Mouse (Mus musculus) MEL (cell line): ENCODE data around the gene Cpm. TPM values are rescaled to one million over a fixed set of nuclear protein-coding genes. Genes with fewer than 3 reads are reported as not detected.

Source experiments
- DNase-seq: peaks from one replicate; pipeline ENCODE4 v3.0.0; 2011; ENCODE audit warnings: low read depth, low spot score
- H3K27ac ChIP-seq: 2 replicates; pipeline ENCODE4 v1.5.1; 2012; ENCODE audit warnings: low read depth, mild to moderate bottlenecking, control low read depth, low read length, moderate library complexity; ENCODE audit not compliant: control insufficient read depth
- H3K27me3 ChIP-seq, 2 experiments: fragments of 150-350 bp in 1 of 2; sonication (generic) in 1 of 2; 2 replicates each; pipeline ENCODE4 v1.6.1; 2012; ENCODE audit warnings: low read length in 2 of 2, mild to moderate bottlenecking in 2 of 2, improper control_type of control experiment in 1 of 2, moderate library complexity in 1 of 2; ENCODE audit not compliant: insufficient read depth in 2 of 2, control insufficient read depth in 1 of 2
- H3K36me3 ChIP-seq, 2 experiments: 2 replicates each; pipeline ENCODE4 v1.6.1; 2012 to 2014; ENCODE audit warnings: low read length in 2 of 2, improper control_type of control experiment in 1 of 2, inconsistent platforms in 1 of 2, mild to moderate bottlenecking in 1 of 2; ENCODE audit not compliant: insufficient read depth in 2 of 2, control insufficient read depth in 1 of 2
- H3K4me1 ChIP-seq, 2 experiments: fragments of 150-350 bp in 1 of 2; sonication (generic) in 1 of 2; 2 replicates each; pipeline ENCODE4 v1.6.1; 2012; ENCODE audit warnings: low read length in 2 of 2, improper control_type of control experiment in 1 of 2, mild to moderate bottlenecking in 1 of 2; ENCODE audit not compliant: insufficient read depth in 2 of 2, control insufficient read depth in 1 of 2
- H3K4me3 ChIP-seq, 2 experiments: fragments of 150-350 bp in 1 of 2; sonication (generic) in 1 of 2; 2 replicates each; pipeline ENCODE4 v1.5.1; 2012; ENCODE audit warnings: low read depth in 2 of 2, low read length in 2 of 2, mild to moderate bottlenecking in 2 of 2, moderate library complexity in 2 of 2, control low read depth in 1 of 2, improper control_type of control experiment in 1 of 2; ENCODE audit not compliant: control insufficient read depth in 1 of 2, insufficient read depth in 1 of 2
- H3K79me2 ChIP-seq: 2 replicates; pipeline ENCODE4 v1.6.1; 2012; ENCODE audit warnings: mild to moderate bottlenecking, low read length, moderate library complexity; ENCODE audit not compliant: control insufficient read depth, poor library complexity, insufficient read depth
- H3K9ac ChIP-seq: 2 replicates; pipeline ENCODE4 v1.6.1; 2012; ENCODE audit warnings: low read depth, mild to moderate bottlenecking, control low read depth, low read length, moderate library complexity; ENCODE audit not compliant: control insufficient read depth, poor library complexity, severe bottlenecking
- H3K9me3 ChIP-seq: fragments of 150-350 bp; sonication (generic); replicated peaks from 2 replicates; pipeline ENCODE4 v1.6.1; 2012; ENCODE audit warnings: mild to moderate bottlenecking, low read length, improper control_type of control experiment, moderate library complexity; ENCODE audit not compliant: insufficient read depth
- CHD2 ChIP-seq: IDR thresholded peaks from 2 replicates; pipeline ENCODE4 v1.6.1; 2011; ENCODE audit warnings: low read length, improper control_type of control experiment
- EP300 ChIP-seq, 2 experiments: IDR thresholded peaks; 2 replicates each; pipeline ENCODE4 v1.6.1; 2011; ENCODE audit warnings: improper control_type of control experiment in 2 of 2, low read length in 2 of 2, low read depth in 1 of 2, mild to moderate bottlenecking in 1 of 2
- ETS1 ChIP-seq: IDR thresholded peaks from 2 replicates; pipeline ENCODE4 v1.6.1; 2012; ENCODE audit warnings: low read depth, mild to moderate bottlenecking, inconsistent platforms, low read length, improper control_type of control experiment, moderate library complexity
- GABPA ChIP-seq: IDR thresholded peaks from 2 replicates; pipeline ENCODE4 v1.6.1; 2012; ENCODE audit warnings: low read depth, mild to moderate bottlenecking, inconsistent platforms, low read length, improper control_type of control experiment, moderate library complexity
- JUND ChIP-seq: IDR thresholded peaks from 2 replicates; pipeline ENCODE4 v1.6.1; 2011; ENCODE audit warnings: low read depth, mild to moderate bottlenecking, improper control_type of control experiment, low read length
- MAX ChIP-seq: IDR thresholded peaks from 2 replicates; pipeline ENCODE4 v1.6.1; 2011; ENCODE audit warnings: low read length, improper control_type of control experiment
- MAZ ChIP-seq: IDR thresholded peaks from 2 replicates; pipeline ENCODE4 v1.6.1; 2012; ENCODE audit warnings: low read depth, mild to moderate bottlenecking, inconsistent platforms, low read length, improper control_type of control experiment
- MEF2A ChIP-seq: IDR thresholded peaks from 2 replicates; pipeline ENCODE4 v1.6.1; 2014; ENCODE audit warnings: low read depth, mild to moderate bottlenecking, inconsistent platforms, low read length, improper control_type of control experiment; ENCODE audit not compliant: poor library complexity, insufficient replicate concordance, severe bottlenecking; ENCODE audit errors: extremely low read depth
- MYB ChIP-seq: IDR thresholded peaks from 2 replicates; pipeline ENCODE4 v1.6.1; 2011; ENCODE audit warnings: mild to moderate bottlenecking, low read depth, low read length, improper control_type of control experiment
- MYC ChIP-seq: IDR thresholded peaks from 2 replicates; pipeline ENCODE4 v1.6.1; 2011; ENCODE audit warnings: low read depth, mild to moderate bottlenecking, low read length, improper control_type of control experiment, moderate library complexity
- NRF1 ChIP-seq: IDR thresholded peaks from 2 replicates; pipeline ENCODE4 v1.6.1; 2014; ENCODE audit warnings: low read depth, mild to moderate bottlenecking, inconsistent platforms, low read length, improper control_type of control experiment, moderate library complexity; ENCODE audit not compliant: poor library complexity, insufficient read depth, severe bottlenecking
- POLR2A ChIP-seq, 2 experiments: IDR thresholded peaks; 2 replicates each; pipeline ENCODE4 v1.6.1; 2011 to 2012; ENCODE audit warnings: low read length in 2 of 2, mild to moderate bottlenecking in 2 of 2, control low read depth in 1 of 2, improper control_type of control experiment in 1 of 2, low read depth in 1 of 2, moderate library complexity in 1 of 2; ENCODE audit not compliant: control insufficient read depth in 1 of 2, insufficient read depth in 1 of 2, poor library complexity in 1 of 2
- POLR2AphosphoS2 ChIP-seq: IDR thresholded peaks from 2 replicates; pipeline ENCODE4 v1.6.1; 2011; ENCODE audit warnings: low read length, improper control_type of control experiment
- POLR2AphosphoS5 ChIP-seq: IDR thresholded peaks from 2 replicates; pipeline ENCODE4 v1.6.1; 2012; ENCODE audit warnings: low read depth, borderline replicate concordance, mild to moderate bottlenecking, inconsistent platforms, low read length, moderate library complexity, mixed read lengths
- RAD21 ChIP-seq: IDR thresholded peaks from 2 replicates; pipeline ENCODE4 v1.6.1; 2011; ENCODE audit warnings: mild to moderate bottlenecking, low read depth, low read length, improper control_type of control experiment
- SIN3A ChIP-seq: IDR thresholded peaks from 2 replicates; pipeline ENCODE4 v1.6.1; 2012; ENCODE audit warnings: low read length, improper control_type of control experiment, inconsistent platforms
- USF1 ChIP-seq: IDR thresholded peaks from 2 replicates; pipeline ENCODE4 v1.6.1; 2014; ENCODE audit warnings: low read depth, mild to moderate bottlenecking, inconsistent platforms, low read length, improper control_type of control experiment, moderate library complexity
- ZC3H11A ChIP-seq: IDR thresholded peaks from 2 replicates; pipeline ENCODE4 v1.6.1; 2012; ENCODE audit warnings: low read depth, mild to moderate bottlenecking, inconsistent platforms, low read length, improper control_type of control experiment
- ZKSCAN1 ChIP-seq: IDR thresholded peaks from 2 replicates; pipeline ENCODE4 v1.6.1; 2012; ENCODE audit warnings: low read depth, mild to moderate bottlenecking, inconsistent platforms, low read length, improper control_type of control experiment, moderate library complexity
- ZMIZ1 ChIP-seq: IDR thresholded peaks from 2 replicates; pipeline ENCODE4 v1.6.1; 2012; ENCODE audit warnings: low read depth, mild to moderate bottlenecking, inconsistent platforms, low read length, improper control_type of control experiment, moderate library complexity
- polyA plus RNA-seq, 2 experiments: library from polyadenylated mRNA; stranded (reverse) in 1 of 2; unstranded in 1 of 2; fragments of >175 nt in 1 of 2; fragments of >200 nt in 1 of 2; gene quantifications; 2 replicates each; pipeline versions ENCODE4 v1.2.1 to v1.2.4; 2012; ENCODE audit warnings: low replicate concordance in 2 of 2, low read depth in 1 of 2; ENCODE audit not compliant: insufficient read length in 2 of 2, insufficient read depth in 1 of 2, missing spikeins in 1 of 2
- total RNA-seq: library from RNA; depleted of rRNA; stranded (reverse); fragments of 300-350 nt; gene quantifications from 2 replicates; pipeline ENCODE4 v1.2.3, GENCODE M21; 2012

The Cpm gene
- total and polyA plus RNA-seq, 3 experiments: 0.04 to 0.40 TPM; not detected in 1

DNA sequence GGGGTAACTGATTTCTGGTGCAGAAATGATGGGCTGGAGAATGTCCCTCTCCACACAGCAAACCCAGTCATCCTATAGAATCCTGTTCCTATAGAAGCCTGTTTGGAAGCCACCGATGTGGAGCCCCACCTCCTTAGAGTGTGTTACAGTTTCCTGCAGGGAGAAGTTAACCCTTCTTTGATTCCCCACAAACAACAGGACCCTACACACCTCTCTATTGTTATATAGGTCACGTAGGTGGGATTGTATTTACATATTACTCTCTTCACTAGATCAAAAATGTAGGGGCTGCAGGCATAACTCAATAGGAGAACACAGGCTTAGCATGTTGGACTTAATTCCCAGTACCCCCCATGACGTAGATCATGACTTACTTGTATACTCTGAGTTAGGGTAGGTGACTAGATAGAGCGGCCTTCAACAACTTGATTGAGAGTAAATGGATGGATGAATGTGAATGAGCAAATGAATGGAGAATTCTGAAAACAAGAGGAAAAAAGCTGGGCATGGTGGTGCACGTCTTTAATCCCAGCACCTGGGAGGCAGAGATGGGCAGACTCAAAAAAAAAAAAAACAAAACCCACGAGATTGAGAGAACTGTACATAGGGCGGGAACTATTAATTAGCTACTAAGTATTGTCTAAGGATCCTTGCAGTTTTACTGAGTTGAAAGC, 27.8 kb downstream of the Cpm start:
- no peaks in the 10 kb centered on the region for H3K79me2 ChIP-seq
- no peak overlapping the region for H3K9ac ChIP-seq
- H3K27ac ChIP-seq: no peak overlapping the region
- no peaks in the 10 kb centered on the region for H3K9me3 ChIP-seq
- DNase-seq: no peak
- TF ChIP-seq ZKSCAN1: no peak
- TF ChIP-seq GABPA: no peak
- no peak for TF ChIP-seq ZC3H11A
- H3K4me1 ChIP-seq: no peaks in the 10 kb centered on the region
- no peak overlapping the region for H3K4me3 ChIP-seq
- H3K36me3 ChIP-seq: no peaks in the 10 kb centered on the region
- H3K27me3 ChIP-seq: peaks cover 0 to 2% of the 10 kb centered on the region in 2 experiments; a peak in 2 of 4 replicates

DNA sequence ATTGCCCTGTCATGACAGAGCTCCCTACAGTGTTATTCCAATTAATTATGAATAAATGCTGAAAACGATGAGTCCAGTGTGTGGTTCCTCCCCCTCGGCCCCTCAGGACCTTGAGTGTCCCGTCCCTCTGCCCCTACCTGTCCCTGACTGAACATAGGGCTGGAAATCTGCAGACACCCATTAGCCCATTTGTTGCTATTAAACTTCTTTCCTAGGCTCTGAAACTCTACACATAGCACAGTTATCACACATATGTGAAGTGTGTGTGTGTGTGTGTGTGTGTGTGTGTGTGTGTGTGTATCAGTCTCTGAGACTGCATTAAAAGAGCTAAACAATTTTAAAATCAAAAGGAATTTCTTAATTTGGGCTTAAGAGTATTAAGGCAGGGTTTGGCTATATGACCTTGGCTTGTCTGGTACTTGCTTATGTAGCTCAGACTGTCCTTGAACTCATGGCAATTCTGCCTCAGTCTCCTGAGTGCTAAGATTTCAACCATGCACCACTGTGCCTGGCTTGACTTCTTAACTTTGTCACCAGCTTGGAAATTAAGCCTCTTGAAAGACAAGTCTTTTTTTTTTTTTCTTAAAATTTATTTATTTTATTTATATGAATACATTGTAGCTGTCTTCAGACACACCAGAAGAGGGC, 28.5 kb downstream of the Cpm start:
- no peaks in the 10 kb centered on the region for H3K4me1 ChIP-seq
- peaks cover 0 to 2% of the 10 kb centered on the region in 2 experiments; a peak in 2 of 4 replicates for H3K27me3 ChIP-seq
- TF ChIP-seq MAZ (no peak), SIN3A (no peak), POLR2A (IDR thresholded peaks at IDR 0.05; ENCODE audit: control insufficient read depth in 1 of 2, insufficient read depth in 1 of 2, low read depth in 1 of 2, low read length in 2 of 2, poor library complexity in 1 of 2) (no peak), POLR2AphosphoS2 (no peak), RAD21 (no peak), MEF2A (no peak), JUND (no peak), ZMIZ1 (no peak), EP300 (IDR thresholded peaks at IDR 0.05; ENCODE audit: low read depth in 1 of 2, low read length in 2 of 2) (no peak), NRF1 (no peak), POLR2AphosphoS5 (no peak), MYC (no peak), ETS1 (no peak), MAX (no peak), USF1 (no peak), CHD2 (no peak), MYB (no peak)
- no peaks in the 10 kb centered on the region for H3K36me3 ChIP-seq
- H3K4me3 ChIP-seq: no peak overlapping the region
- no peak for DNase-seq
- no peak overlapping the region for H3K27ac ChIP-seq
- H3K9ac ChIP-seq: no peak overlapping the region
- H3K9me3 ChIP-seq: no peaks in the 10 kb centered on the region
- H3K79me2 ChIP-seq: no peaks in the 10 kb centered on the region
